Mouse (Mus musculus) intestine, postnatal 0 days (tissue): ENCODE results near the gene Casp9. TPM values are rescaled to one million over a fixed set of nuclear protein-coding genes. Genes with fewer than 3 reads are reported as not detected.
A peak's percentile ranks its signal among the peaks of the same experiment; 100 is the strongest.

ENCODE experiments used
- ATAC-seq: fragments of 200-750 bp; cut with Nextera tagmentation; 2 replicates; pipeline ENCODE4 v1.8.0; 2017; ENCODE audit warnings: mild to moderate bottlenecking, moderate TSS enrichment, moderate library complexity
- H3K27ac ChIP-seq: fragments of 300-500 bp; sonication (generic); 2 replicates; pipeline ENCODE4 v1.5.1; 2014; ENCODE audit warnings: mild to moderate bottlenecking, low read depth, low read length, moderate library complexity
- H3K27me3 ChIP-seq: fragments of 300-500 bp; sonication (generic); replicated peaks from 2 replicates; pipeline ENCODE4 v1.6.1; 2014; ENCODE audit warnings: low read length, mixed read lengths; ENCODE audit not compliant: control insufficient read depth, insufficient read depth
- H3K36me3 ChIP-seq: fragments of 300-500 bp; sonication (generic); 2 replicates; pipeline ENCODE4 v1.6.1; 2014; ENCODE audit warnings: mild to moderate bottlenecking, moderate library complexity; ENCODE audit not compliant: control insufficient read depth, insufficient read depth
- H3K4me1 ChIP-seq: fragments of 300-500 bp; sonication (generic); replicated peaks from 2 replicates; pipeline ENCODE4 v1.6.1; 2014; ENCODE audit warnings: antibody characterized with exemption, low read length, mixed read lengths; ENCODE audit not compliant: control insufficient read depth, insufficient read depth
- H3K4me2 ChIP-seq: fragments of 300-500 bp; sonication (generic); replicated peaks from 2 replicates; pipeline ENCODE4 v1.6.1; 2014; ENCODE audit warnings: low read depth, mild to moderate bottlenecking, moderate library complexity
- H3K4me3 ChIP-seq: fragments of 300-500 bp; sonication (generic); 2 replicates; pipeline ENCODE4 v1.5.1; 2014; ENCODE audit warnings: low read depth, low read length
- H3K9ac ChIP-seq: fragments of 300-500 bp; sonication (generic); 2 replicates; pipeline ENCODE4 v1.6.1; 2014; ENCODE audit warnings: mild to moderate bottlenecking, low read depth, low read length
- H3K9me3 ChIP-seq: fragments of 300-500 bp; sonication (generic); 2 replicates; pipeline ENCODE4 v1.6.1; 2016; ENCODE audit warnings: mixed run types; ENCODE audit not compliant: control insufficient read depth
- CTCF ChIP-seq: sonication (generic); IDR thresholded peaks from 2 replicates; pipeline ENCODE4 v1.5.1; 2016; ENCODE audit warnings: low read depth, mild to moderate bottlenecking, control low read depth, antibody characterized with exemption, moderate library complexity
- WGBS: fragments of 180-500 bp; shearing (Covaris S2); extraction: QIAGEN DNeasy Blood & Tissue Kit; methylation state at CpG from one replicate; pipeline ENCODE4 v1.1.7; 2014; 5-methylcytosine and 5-hydroxymethylcytosine counted together
- polyA plus RNA-seq: library from polyadenylated mRNA; unstranded; fragments of >200 nt; fragmentation: Nextera tagmentation; extraction: Ambion mirVana; gene quantifications from 2 replicates; pipeline ENCODE4 v1.2.1, GENCODE M21; 2015

Gene Casp9
- polyA plus RNA-seq: 13.4 and 15.7 TPM in 2 replicates

DNA sequence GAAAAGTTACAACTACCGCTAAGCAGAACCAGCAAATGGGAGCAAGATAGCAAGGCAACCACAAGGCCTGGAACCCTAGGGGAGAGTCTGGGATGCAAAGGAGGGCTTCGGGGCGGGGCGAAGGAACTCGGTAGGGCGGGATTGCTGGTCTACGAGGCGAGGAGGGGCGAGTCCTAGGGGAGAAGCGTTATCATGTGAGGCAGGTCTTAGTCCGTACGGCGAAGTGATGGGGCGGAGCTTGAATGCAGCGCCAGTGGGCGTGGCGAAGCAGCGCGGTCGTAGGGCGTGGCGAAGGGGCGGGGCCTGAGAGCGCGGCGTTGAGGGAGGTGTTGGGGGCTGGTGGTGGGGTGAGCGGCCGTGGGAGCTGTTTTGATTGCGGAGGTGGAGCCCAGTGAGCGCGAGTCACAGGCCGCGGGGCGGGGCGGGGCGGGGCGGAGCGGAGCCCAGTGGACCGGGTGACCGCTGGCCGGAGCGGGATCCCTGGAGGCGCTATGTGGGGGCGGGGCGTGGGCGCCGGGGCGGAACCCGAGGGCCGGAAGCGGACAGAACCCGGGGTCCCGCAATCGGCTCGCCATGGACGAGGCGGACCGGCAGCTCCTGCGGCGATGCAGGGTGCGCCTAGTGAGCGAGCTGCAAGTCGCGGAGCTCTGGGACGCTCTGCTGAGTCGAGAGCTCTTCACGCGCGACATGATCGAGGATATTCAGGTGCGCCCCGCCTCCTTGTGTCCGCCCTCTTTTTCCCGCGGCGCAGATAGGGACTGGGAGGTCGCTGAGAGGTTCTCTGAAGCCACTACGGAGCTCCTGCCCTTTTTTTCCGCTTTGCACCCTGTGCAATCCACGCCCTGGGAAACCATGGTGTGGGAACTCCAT is at the start of gene Casp9:
Gene Casp9, plus strand, starts transcription at position 331 of the 870 bp plus-strand sequence.
- under 1% methylated on average over 78 of the region's 80 CpGs for WGBS
- peak within 1 kb of the TSS; percentile 76 for H3K4me3 ChIP-seq
- H3K4me1 ChIP-seq: peaks cover 7% of the 10 kb centered on the region; the same call in 1 of the 2 replicates
- no peaks in the 10 kb centered on the region for H3K9me3 ChIP-seq
- peak; percentile 87 for ATAC-seq
- H3K27me3 ChIP-seq: no peaks in the 10 kb centered on the region
- peak within 1 kb of the TSS; percentile 71 for H3K4me2 ChIP-seq
- peak within 1 kb of the TSS; percentile 77 for H3K9ac ChIP-seq
- peak within 1 kb of the TSS; percentile 94 for H3K27ac ChIP-seq
- peaks cover 11% of the 10 kb centered on the region for H3K36me3 ChIP-seq
- TF ChIP-seq CTCF: 0 out of 2 replicates have a peak, but pooled peaks have one; percentile 13

DNA sequence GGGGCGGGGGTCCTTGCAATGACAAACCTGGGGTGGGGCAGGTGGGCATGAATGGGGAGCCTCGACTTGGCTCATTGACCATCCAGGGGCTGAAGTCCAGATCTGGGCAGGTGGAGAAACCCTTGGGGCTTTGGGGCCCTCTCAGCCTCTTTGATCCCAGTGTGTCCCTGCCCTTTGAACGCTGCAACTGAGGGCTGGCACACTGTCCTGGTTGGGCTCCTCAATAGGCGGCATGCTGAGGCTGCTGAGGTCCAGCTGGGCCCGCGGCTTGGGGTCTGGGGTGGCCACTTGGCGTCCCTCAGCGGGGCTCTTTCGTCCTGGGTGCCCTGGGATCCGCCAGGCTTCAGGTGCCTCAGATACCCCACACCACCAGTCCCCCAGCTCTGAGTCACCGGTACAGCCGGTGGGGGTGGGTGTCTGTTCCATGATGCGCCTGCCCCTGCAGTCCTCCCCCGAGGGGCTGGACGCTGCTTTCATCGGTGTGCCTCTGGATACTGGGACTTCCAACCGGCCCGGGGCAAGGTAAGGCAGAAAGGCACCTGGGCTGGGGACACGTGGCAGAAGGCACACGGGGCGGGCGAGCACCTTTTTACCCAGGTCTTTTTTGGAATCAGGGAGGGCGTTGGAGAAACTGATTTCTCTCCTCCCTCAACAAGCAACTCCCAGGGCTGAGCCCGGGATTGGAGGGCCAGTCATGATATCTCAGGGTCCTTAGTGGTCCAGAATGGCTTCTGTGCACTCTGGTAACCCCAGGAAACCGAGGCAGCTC is 46.6 kb upstream of the Casp9 start, which contains the start of gene Agmat:
Gene Agmat, plus strand, starts transcription at position 95 of the 769 bp plus-strand sequence.
- peak; percentile 65 for ATAC-seq
- peak within 1 kb of the TSS; percentile 60 for H3K27ac ChIP-seq
- peak within 1 kb of the TSS; percentile 71 for H3K4me2 ChIP-seq

DNA sequence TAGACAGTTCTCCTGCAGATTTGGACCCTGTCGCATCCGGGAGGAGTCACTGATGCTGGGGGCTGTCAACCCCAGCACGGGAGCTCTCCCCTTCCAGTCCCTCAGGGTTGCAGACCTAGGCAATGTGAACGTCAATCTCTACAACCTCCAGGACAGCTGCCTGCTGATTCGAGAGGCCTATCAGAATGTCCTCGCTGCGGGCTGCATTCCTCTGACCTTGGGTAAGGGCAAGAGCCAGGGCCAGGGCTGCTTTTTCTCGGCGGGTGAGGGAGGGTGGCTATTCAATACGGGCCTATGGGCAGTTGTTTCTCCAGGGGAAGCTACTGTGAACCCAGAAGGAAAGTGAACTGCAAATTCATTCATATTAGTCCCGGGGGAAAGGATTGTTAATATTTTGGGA is 43.9 kb upstream of the Casp9 start:
- WGBS: 44% methylated on average over 11 of the region's 11 CpGs

More for the DNA sequence above, 46.6 kb upstream of the Casp9 start, which contains the start of gene Agmat:
- WGBS: 14% methylated on average over 25 of the region's 25 CpGs
- no peak for TF ChIP-seq CTCF
- peak within 1 kb of the TSS; percentile 52 for H3K4me3 ChIP-seq
- no peaks in the 10 kb centered on the region for H3K36me3 ChIP-seq
- peak within 1 kb of the TSS; percentile 48 for H3K9ac ChIP-seq
- no peaks in the 10 kb centered on the region for H3K27me3 ChIP-seq
- H3K9me3 ChIP-seq: no peaks in the 10 kb centered on the region
- H3K4me1 ChIP-seq: 0 out of 2 replicates have a peak, but pooled peaks cover 3% of the 10 kb centered on the region

DNA sequence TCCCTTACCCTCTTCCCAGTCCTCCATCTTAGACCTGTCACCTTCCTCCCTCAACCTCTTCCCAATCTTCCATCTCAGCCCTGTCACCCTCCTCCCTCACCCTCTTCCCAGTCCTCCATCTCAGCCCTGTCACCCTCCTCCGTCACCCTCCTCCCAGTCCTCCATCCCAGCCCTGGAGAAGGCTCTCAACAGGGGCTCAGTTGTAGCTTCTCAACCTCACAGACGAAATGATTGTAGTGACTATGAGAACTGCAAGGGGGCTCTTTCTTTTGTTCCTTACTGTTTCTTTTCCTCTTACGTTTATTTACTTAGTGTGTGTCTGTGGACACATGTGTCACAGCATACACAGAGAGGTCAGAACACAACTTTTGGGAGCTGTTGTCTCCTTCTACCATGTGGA is 42.6 kb upstream of the Casp9 start:
- Histone ChIP-seq H3K36me3 (no peaks in the 10 kb centered on the region), H3K4me1 (0 out of 2 replicates have a peak, but pooled peaks cover 3% of the 10 kb centered on the region), H3K4me2 (no peak overlapping the region), H3K9me3 (no peaks in the 10 kb centered on the region), H3K4me3 (no peak overlapping the region), H3K27me3 (no peaks in the 10 kb centered on the region), H3K9ac (no peak overlapping the region), H3K27ac (no peak overlapping the region)
- ATAC-seq: no peak
- TF ChIP-seq CTCF: no peak
- WGBS: 73% methylated on average over 3 of the region's 3 CpGs

More for the DNA sequence above, 43.9 kb upstream of the Casp9 start:
- H3K27me3 ChIP-seq: no peaks in the 10 kb centered on the region
- H3K4me2 ChIP-seq: no peak overlapping the region; the same call in 1 of the 2 replicates
- 0 out of 2 replicates have a peak, but pooled peaks cover 3% of the 10 kb centered on the region for H3K4me1 ChIP-seq
- TF ChIP-seq CTCF: no peak
- H3K9ac ChIP-seq: no peak overlapping the region; the same call in 1 of the 2 replicates
- H3K4me3 ChIP-seq: no peak overlapping the region
- H3K36me3 ChIP-seq: no peaks in the 10 kb centered on the region
- ATAC-seq: no peak
- no peaks in the 10 kb centered on the region for H3K9me3 ChIP-seq
- H3K27ac ChIP-seq: no peak overlapping the region

DNA sequence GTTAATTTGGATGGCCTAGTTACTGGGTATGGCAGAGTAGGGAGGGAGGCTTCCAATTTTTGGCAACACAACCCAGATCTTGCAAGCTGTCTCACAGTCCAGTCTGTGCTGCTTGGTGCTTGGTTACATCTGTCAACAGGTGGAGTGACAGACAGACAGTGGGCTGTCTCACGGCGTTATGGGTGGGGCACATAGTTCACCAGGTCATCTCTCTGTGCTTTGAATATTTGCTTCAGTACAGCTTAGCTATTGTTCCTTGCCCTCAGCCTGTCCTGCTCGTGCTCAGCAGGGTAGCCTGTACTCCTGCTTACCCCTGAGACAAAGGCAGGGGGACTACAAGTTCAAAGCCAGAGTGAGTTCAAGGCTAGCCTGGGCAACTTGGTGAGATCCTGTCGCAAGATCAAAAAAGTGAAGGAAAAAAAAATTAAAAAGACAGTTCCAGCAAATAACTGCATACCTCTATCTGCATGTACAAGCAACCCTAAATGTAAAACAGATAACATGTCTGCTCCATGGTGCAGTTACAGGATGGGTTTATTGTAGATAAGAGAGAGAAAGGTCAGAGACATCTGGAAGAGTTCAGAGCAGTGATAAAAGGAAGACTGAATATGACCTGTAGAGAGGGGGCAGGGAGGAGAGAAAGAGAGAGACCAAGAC is 41.9 kb upstream of the Casp9 start:
- Histone ChIP-seq H3K36me3 (no peaks in the 10 kb centered on the region), H3K4me3 (no peak overlapping the region), H3K9ac (no peak overlapping the region), H3K4me2 (no peak overlapping the region), H3K9me3 (no peaks in the 10 kb centered on the region), H3K27me3 (no peaks in the 10 kb centered on the region), H3K4me1 (0 out of 2 replicates have a peak, but pooled peaks cover 3% of the 10 kb centered on the region), H3K27ac (no peak overlapping the region)
- TF ChIP-seq CTCF: no peak
- 26% methylated on average over 4 of the region's 4 CpGs for WGBS
- no peak for ATAC-seq

DNA sequence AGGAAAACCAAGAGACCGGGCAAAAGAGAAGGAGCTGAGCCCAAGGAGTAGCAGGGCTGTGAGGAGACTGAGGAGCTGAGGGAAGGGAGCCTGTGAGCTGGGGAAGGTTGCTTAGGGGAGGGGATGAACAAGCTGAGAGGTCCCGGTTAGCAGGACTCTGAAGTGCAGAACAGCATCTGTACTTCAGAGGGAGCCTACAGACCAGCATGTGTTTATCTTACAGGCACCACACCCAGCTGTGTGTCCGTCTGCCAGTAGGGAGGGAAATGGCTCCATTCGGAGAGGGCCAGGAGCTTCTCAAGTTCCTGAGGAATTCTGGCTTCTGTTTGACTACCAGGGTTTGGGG is 41.4 kb upstream of the Casp9 start:
- 6% methylated on average over 4 of the region's 4 CpGs for WGBS

More for the DNA sequence above, 41.4 kb upstream of the Casp9 start:
- TF ChIP-seq CTCF: peak; percentile 43
- H3K4me3 ChIP-seq: no peak overlapping the region
- 0 out of 2 replicates have a peak, but pooled peaks cover 3% of the 10 kb centered on the region for H3K4me1 ChIP-seq
- no peak overlapping the region for H3K9ac ChIP-seq
- no peak overlapping the region for H3K27ac ChIP-seq
- no peaks in the 10 kb centered on the region for H3K27me3 ChIP-seq
- no peaks in the 10 kb centered on the region for H3K9me3 ChIP-seq
- H3K36me3 ChIP-seq: no peaks in the 10 kb centered on the region
- H3K4me2 ChIP-seq: no peak overlapping the region
- ATAC-seq: no peak
